Mouse (Mus musculus) kidney, adult 2 months (tissue): Measurements from ENCODE around the gene Bmf. TPM values are rescaled to one million over a fixed set of nuclear protein-coding genes. Genes with fewer than 3 reads are reported as not detected.

Experiments
- DNase-seq: peaks from one replicate; pipeline ENCODE4 v3.0.0; 2021
- H3K27ac ChIP-seq: fragments of 200-500 bp; 2 replicates; pipeline ENCODE4 v1.5.1; 2012; ENCODE audit warnings: low read depth, low read length, control low read depth, inconsistent platforms; ENCODE audit not compliant: insufficient read depth
- H3K27me3 ChIP-seq: fragments of 200-500 bp; replicated peaks from 2 replicates; pipeline ENCODE4 v1.6.1; 2012; ENCODE audit warnings: mild to moderate bottlenecking, moderate library complexity, low read length, inconsistent platforms; ENCODE audit not compliant: control insufficient read depth, insufficient read depth
- H3K36me3 ChIP-seq: fragments of 200-500 bp; 2 replicates; pipeline ENCODE4 v1.6.1; 2012; ENCODE audit warnings: mild to moderate bottlenecking, moderate library complexity, low read length, inconsistent platforms; ENCODE audit not compliant: control insufficient read depth, insufficient read depth
- H3K4me1 ChIP-seq: fragments of 200-500 bp; 2 replicates; pipeline ENCODE4 v1.6.1; 2011; ENCODE audit warnings: low read length; ENCODE audit not compliant: control insufficient read depth, insufficient read depth
- H3K4me3 ChIP-seq: fragments of 200-500 bp; 2 replicates; pipeline ENCODE4 v1.5.1; 2011; ENCODE audit warnings: mild to moderate bottlenecking, low read depth, low read length, control low read depth; ENCODE audit not compliant: insufficient read depth
- CTCF ChIP-seq: fragments of 200-500 bp; conservative IDR thresholded peaks from 2 replicates; pipeline ENCODE4 v1.5.1; 2011; ENCODE audit warnings: low read depth, mild to moderate bottlenecking, control low read depth, low read length, moderate library complexity, mixed read lengths; ENCODE audit not compliant: insufficient read depth, insufficient read length
- POLR2A ChIP-seq: fragments of 200-500 bp; IDR thresholded peaks from one replicate; pipeline ENCODE4 v1.6.1; 2011; ENCODE audit warnings: low read depth, low read length, control low read depth
- WGBS: fragments of 180-500 bp; shearing (Covaris S2); methylation state at CpG from one replicate; pipeline ENCODE4 v1.1.7; 2018; 5-methylcytosine and 5-hydroxymethylcytosine counted together
- polyA plus RNA-seq: library from polyadenylated mRNA; depleted of rRNA; stranded (reverse); fragments of >200 nt; gene quantifications from 2 replicates; pipeline ENCODE4 v1.2.3, GENCODE M21; 2012

Gene Bmf
- polyA plus RNA-seq, 1 experiment: 10.5 TPM

DNA sequence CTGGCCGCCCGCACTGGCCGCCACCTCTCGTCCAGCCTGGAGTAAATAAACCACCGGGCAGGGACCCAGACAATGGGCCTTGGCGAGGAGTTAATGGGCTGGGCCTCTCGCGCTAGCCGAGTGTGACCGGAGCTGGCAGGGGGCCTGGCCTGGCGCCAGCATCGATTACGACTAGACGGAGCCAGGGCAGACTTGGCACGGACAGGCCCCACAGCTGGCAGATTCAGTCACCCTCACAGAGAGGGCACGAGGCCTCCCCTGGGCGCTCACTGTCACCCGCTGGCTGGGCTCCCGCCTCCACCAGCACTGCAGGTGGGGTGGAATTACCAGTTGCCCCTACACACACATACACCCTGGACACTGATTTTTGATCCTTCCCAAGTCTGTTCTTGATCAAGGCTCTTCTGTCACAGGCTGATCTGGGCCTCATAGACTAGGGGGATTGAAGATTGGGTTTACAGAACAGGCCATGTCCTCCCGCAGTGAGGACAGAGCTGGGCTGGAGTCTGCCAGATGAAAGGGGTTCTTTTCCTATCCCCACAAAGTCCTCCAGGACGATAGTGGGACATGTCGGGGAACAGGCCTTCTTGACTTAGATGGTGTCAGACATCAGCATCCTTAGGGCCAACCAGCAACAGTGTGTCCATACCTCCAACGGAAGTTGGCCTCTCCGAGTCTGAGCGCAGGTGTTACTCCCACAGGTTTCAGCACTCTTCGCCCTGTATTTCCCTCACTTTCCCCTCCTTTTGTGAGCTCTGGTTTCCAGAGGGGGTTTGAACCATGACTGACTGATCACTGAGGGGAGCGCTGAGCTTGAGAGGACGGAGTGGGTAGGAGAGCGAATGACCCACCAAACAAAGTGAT lies 38.8 kb downstream of the Bmf start:
- peaks cover 11% of the 10 kb centered on the region for H3K4me1 ChIP-seq
- 41% methylated on average over 29 of the region's 29 CpGs for WGBS
- H3K36me3 ChIP-seq: no peaks in the 10 kb centered on the region
- no peak overlapping the region for H3K4me3 ChIP-seq
- TF ChIP-seq POLR2A (no peak), CTCF (no peak)
- no peaks in the 10 kb centered on the region for H3K27me3 ChIP-seq
- peak overlapping the region; percentile 34; the same call in 1 of the 2 replicates for H3K27ac ChIP-seq
- DNase-seq: peak; percentile 99

DNA sequence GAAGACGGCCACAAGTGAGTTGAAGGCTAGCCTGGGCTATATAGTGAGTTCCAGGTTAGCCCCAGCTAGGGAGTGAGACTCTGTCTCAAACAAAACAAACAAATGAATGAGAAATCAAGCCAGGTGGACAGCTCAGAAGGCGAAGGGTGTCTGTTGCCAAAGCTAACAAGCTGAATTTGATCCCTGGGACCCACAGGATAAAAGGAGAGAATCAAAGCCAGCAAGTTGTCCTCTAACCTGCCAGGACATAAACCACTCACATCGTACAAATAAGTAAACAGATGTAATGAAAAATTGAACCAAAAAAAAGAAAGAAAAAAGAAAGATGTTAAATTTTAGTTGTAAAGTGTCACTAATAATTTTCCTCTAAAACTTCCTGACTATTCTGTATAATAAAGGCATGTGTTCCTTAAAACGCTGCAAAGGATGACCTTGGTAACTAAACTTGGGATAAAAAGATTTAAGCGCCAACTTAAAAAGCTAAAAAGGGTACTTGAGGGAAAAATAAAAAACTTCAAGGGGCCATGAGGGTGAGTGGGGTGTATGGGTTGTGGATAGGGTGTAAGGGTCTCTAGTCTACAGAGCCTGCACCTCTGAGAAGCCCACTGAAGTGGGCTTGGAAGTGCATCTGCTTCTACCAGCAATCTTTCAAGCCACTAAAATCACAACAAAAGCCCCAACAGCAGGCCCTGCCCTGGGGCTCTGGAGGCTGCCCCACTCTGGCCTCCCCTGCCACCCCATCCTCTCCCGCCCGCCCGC lies 39.6 kb downstream of the Bmf start:
- 39% methylated on average over 8 of the region's 8 CpGs for WGBS
- Histone ChIP-seq H3K36me3 (no peaks in the 10 kb centered on the region), H3K27ac (0 out of 2 replicates have a peak overlapping the region, but pooled peaks have one; percentile 28), H3K27me3 (no peaks in the 10 kb centered on the region), H3K4me1 (peaks cover 11% of the 10 kb centered on the region), H3K4me3 (no peak overlapping the region)
- no peak for DNase-seq
- TF ChIP-seq POLR2A (no peak), CTCF (no peak)

DNA sequence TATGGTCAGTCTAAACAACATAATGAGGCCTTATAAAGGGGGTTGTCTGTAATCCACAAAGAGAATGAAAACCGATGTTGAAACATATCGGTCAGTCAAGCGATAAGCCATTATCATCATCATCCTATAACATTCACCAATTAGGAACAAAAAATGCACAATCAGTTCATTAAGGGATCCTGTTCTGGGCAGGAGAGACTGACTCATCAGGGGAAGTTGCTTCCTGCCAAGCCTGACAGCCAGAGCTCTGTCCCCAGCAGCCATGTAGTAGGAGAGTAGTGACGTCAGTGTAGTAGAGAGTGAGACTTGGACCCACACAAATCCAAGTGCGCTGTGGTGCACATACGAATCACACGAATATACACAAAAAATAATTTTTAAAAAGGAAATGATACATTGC lies 42.4 kb downstream of the Bmf start:
- no peak for DNase-seq
- Histone ChIP-seq H3K27me3 (no peaks in the 10 kb centered on the region), H3K4me3 (no peak overlapping the region), H3K4me1 (peaks cover 8% of the 10 kb centered on the region), H3K36me3 (no peaks in the 10 kb centered on the region), H3K27ac (no peak overlapping the region)
- TF ChIP-seq CTCF (no peak), POLR2A (no peak)
- 85% methylated on average over 7 of the region's 7 CpGs for WGBS

DNA sequence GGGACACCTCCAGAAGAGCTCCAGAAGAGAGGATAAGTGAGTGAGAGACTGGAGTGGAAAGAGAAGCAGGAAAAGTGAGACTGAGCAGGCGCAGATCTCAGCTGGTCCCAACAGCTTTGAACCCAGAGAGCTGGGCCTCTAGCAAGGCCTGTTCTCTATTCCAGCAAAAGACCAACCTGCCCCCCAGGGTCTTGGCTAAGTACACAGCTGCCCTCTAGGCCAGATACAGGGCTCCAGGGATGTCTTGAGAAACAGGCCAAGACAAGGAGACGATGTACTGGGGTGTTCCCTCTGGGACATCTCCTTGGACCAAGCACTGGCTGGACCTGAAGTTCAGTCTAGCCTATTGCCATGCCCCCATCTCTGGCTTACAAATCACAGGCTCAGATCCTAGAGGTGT lies 49.3 kb downstream of the Bmf start:
- no peak for TF ChIP-seq POLR2A
- TF ChIP-seq CTCF: no peak
- Histone ChIP-seq H3K27me3 (no peaks in the 10 kb centered on the region), H3K4me3 (no peak overlapping the region), H3K36me3 (no peaks in the 10 kb centered on the region), H3K4me1 (no peaks in the 10 kb centered on the region), H3K27ac (no peak overlapping the region)
- DNase-seq: no peak
- 95% methylated on average over 2 of the region's 2 CpGs for WGBS

DNA sequence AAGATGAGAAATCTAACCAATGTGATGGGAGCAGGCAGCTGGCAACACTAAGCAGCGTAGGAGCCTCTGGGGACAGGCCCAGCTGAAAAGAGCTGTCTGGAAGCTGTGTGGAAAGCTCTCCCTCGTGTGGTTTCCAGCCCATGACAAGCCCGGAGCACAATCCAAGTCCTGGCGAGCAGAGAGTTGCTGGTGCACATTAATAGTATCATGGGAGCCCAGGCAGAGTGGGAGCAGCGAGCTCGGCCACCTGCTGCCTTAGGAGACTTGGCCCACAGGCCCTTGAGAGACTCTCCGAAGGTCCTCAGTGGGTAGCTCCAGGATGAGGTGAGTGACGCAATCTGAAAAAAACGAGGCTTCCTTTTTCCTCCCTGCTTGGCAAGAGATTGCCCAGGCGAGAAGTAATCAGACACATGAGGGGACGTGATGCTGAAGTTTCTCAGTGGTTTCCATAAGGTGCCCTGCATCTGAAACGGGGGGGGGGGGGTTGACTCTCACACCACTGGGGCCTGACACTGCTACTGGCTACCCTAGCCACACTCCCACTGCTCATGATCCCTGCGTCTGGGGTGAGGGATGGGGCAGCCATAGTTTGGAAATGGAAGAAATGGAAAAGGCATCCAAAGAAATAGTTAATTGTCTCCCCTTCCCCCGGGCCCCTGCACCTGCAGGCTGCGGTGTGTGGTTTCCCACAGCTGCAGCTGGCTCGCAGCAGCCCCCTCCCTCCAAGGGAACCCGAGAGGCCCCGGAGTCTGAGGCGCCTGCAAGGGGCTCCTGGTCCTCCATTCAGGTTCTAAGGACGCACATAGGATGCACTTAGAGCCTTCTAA lies 50.1 kb downstream of the Bmf start:
- no peak overlapping the region for H3K27ac ChIP-seq

DNA sequence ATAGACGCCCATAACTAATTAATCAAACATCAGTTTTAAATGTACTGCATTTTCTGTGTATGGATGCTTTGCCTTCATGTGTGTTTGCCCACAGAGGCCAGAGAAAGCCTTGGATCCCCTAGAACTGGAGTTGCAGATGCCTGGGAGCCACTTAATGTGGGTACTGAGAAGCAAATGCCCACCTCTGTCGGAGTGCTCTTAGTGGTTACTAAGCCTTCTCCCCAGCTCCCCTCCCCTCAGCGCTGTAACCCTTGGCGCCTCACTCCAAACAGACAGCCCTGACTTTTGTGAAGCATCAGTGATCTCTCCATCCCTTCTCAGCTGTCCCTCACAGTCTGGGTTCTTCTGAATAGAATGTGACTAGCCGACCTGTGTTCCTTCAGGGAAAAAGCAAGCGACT lies 51.0 kb downstream of the Bmf start:
- no peaks in the 10 kb centered on the region for H3K36me3 ChIP-seq
- H3K4me1 ChIP-seq: no peaks in the 10 kb centered on the region
- no peak for DNase-seq
- TF ChIP-seq CTCF: no peak
- no peak overlapping the region for H3K4me3 ChIP-seq
- 81% methylated on average over 6 of the region's 6 CpGs for WGBS
- no peaks in the 10 kb centered on the region for H3K27me3 ChIP-seq
- H3K27ac ChIP-seq: no peak overlapping the region

More for the DNA sequence above, 50.1 kb downstream of the Bmf start:
- Histone ChIP-seq H3K27me3 (no peaks in the 10 kb centered on the region), H3K4me1 (no peaks in the 10 kb centered on the region), H3K4me3 (no peak overlapping the region), H3K36me3 (no peaks in the 10 kb centered on the region)
- no peak for DNase-seq
- WGBS: 60% methylated on average over 20 of the region's 20 CpGs
- TF ChIP-seq POLR2A: no peak
- no peak for TF ChIP-seq CTCF
